Mouse (Mus musculus): ENCODE measurements around the gene Ptprt.

The Ptprt gene

DNA sequence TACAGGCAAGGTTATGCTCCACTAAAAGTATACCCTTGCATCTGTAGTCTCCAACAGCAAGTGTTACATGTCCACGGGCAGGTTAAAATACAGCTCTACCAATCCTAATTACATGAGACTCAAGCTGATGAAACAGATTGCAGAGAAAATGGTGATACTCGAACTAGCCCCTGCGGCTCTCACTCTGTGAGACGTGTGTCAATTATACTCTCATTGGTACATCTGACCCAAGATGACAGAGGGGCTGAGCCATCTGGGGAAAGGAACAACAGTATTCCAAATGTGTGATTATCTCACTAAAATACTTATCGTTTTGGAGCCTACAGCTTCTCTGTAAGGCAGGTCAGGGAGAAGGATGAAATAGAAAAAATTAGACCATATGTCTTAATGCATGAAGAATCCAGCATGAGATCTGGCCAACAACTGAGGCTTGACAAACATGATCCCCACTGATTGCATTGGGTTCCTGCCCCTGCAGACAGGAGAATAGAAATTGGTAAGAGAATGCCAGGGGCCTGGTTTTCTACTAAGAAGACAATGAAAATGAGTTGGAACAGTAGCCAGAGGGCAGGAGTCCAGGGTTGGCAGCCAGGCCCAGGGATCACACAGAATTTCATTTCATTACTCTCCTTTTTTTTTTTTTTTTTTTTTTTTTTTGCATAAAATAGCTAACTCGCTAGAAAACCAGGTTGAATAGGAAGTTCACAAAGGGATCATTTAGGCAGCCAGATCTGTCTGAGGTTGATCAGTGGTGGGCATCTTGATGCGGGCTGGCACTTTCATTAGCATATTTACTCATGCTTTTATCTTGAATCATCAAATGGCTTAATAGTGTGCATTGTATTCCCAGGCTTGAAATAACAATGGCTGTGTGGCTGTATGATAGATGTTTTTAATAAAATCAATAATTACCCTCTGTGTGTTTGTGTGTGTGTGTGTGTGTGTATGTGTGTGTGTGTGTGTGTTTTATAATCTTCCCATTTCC, 699.5 kb downstream of the Ptprt start:
- no peak for DNase-seq (ENCODE audit: low spot score in 2 of 2)

GRCm38 (mm10) chr2:161945424-161945823, 715.5 kb downstream of the Ptprt start:
- no peak for DNase-seq (ENCODE audit: low spot score in 2 of 2)

DNA sequence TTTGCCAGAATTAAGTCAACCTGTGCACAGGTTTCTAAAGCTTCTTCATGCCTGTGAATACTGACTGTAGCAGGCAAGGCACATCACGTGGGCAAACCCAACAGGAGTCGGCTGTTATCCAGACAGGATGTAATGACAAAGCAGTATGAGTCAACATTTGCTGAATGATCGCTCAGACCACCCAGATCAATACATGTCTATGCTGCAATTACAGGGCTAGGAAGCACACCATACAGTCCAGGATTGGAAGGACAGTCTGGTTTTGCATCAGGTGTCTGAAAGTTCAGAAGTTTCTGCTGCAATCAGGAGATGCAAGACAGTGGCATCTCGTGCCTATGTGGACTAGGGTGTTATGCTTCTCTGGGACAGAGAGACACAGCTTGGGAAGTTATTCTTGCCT, 716.3 kb downstream of the Ptprt start:
- DNase-seq (ENCODE audit: low spot score in 2 of 2): no peak

GRCm38 (mm10) chr2:161941991-161942390, 719.0 kb downstream of the Ptprt start:
- DNase-seq (ENCODE audit: low spot score in 2 of 2): no peak

DNA sequence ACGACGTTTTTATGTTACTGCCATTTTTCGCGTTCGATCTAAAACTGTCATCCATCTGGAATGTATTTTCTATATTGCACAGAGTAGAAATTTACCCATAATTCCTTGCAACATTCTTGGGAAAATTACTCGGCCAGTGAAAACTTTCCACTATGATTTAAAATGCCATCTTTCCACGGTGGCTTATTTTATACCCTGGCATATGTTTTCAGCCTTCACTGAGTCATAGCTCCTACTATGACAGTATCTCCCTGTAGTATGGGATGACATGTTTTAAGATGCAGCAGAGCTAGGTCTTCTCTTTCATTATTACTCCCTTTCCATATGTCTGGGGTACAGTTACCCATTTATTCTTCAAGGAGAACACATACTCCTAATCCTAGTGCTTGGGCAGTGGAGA, 753.7 kb downstream of the Ptprt start:
- DNase-seq (ENCODE audit: low spot score in 2 of 2): no peak

GRCm38 (mm10) chr2:161902196-161902595, 758.8 kb downstream of the Ptprt start:
- DNase-seq (ENCODE audit: low spot score in 2 of 2): no peak

GRCm38 (mm10) chr2:161884446-161884845, 776.5 kb downstream of the Ptprt start:
- DNase-seq (ENCODE audit: low spot score in 2 of 2): no peak

DNA sequence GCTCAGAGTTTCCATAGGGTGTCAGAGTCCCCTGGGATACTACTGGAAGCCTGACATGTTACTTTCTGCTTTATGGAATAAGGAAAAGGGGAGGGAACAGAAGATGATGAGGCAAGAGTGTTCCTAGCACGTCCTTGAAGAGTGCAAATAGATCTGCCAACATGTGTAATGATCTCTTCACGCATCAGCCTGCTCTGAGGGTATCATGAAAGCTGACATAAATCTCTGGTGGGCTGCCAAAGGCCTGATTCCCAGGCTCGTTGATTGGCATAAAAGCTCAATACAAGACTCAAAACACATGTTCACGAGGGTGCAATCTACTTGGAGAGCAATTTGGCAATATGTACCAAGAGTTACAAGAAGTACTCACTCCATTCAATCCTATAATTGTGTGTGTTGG, 778.4 kb downstream of the Ptprt start:
- no peak for DNase-seq (ENCODE audit: low spot score in 2 of 2)

DNA sequence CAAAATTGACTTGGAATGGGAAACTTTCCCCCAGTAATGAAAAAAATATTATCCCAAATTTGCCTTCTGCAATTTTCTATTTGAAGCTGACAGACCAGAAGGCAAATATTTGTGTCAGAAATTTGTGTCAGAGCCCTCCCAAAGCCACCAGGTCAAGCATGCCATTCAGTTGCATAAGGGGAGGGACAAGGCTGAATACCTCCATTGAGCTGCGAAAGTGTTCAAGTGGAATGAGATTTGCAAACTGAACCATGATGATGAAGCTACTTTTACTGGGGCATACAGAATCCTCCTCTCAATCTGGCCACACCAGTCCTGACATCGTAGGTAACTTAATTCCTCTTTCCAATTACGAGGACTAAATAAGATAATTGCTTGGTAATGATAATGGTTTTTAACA, 780.0 kb downstream of the Ptprt start:
- DNase-seq (ENCODE audit: low spot score in 2 of 2): no peak

GRCm38 (mm10) chr2:161865231-161865630, 795.7 kb downstream of the Ptprt start:
- no peak for DNase-seq (ENCODE audit: low spot score in 2 of 2)

- no peak for DNase-seq (ENCODE audit: low spot score in 2 of 2)
Measured at GRCm38 (mm10) chr2:161858813-161859212, 802.1 kb downstream of the Ptprt start.

GRCm38 (mm10) chr2:161858361-161858760, 802.6 kb downstream of the Ptprt start:
- no peak for DNase-seq (ENCODE audit: low spot score in 2 of 2)

- no peak for DNase-seq (ENCODE audit: low spot score in 2 of 2)
Measured at GRCm38 (mm10) chr2:161835001-161835400, 825.9 kb downstream of the Ptprt start.

DNA sequence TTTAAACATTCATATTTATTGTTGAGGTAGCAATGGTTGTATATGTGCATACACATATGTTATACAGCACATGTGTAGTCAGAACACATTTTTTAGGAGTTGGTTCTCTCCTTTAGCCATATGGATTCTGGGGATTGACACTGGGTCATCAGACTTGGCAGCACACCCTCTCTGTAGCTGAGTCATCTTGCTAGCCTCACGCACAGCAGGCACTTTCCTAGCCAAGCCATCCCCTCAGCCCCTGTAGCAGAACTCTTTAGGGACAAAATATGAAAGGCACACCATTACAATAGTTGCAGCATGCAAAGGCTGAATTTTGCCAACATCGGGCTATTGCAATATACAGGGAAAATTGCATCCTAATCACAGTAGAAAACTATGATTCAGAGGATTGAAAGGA, 827.1 kb downstream of the Ptprt start:
- no peak for DNase-seq (ENCODE audit: low spot score in 2 of 2)

- DNase-seq (ENCODE audit: low spot score in 2 of 2): no peak
Measured at GRCm38 (mm10) chr2:161813326-161813725, 847.6 kb downstream of the Ptprt start.

DNA sequence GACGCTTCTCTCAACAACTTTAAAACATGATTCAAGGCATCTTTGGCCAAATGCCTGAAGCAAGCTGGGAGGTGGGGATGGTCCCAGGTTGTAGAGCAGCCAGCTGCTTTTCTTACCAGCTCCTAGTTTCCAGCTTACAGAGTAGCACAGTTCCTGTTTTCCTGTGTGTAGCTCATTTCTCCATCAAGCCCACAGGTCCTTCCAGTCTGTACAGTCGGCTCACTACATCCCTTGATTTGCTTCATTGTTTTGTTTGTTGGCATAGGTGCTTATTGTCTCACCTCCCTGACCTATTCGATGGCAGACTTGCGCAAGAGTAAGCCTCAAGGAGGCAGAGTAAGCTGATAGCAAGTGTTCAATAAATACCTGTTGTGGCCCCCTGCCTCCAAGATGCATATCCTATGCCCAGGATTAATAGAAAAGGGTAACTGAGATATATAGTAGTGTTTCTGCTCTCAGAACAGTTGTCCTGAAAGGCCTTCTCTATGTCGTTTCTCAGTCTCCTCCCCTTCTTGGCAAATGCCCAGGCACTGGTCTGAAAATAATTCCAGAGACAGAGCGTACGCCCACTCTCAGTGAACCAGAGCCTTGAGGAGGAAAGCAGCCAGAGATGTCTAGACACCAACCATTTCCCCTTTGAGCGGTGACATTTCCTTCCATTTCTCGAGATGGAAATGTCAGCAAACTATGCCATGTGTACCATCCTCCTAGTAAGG, 852.7 kb downstream of the Ptprt start:
- no peak for DNase-seq (ENCODE audit: low spot score in 2 of 2)

GRCm38 (mm10) chr2:161806287-161807007, 854.5 kb downstream of the Ptprt start:
- DNase-seq (ENCODE audit: low spot score in 2 of 2): no peak

GRCm38 (mm10) chr2:161799946-161800345, 861.0 kb downstream of the Ptprt start:
- no peak for DNase-seq (ENCODE audit: low spot score in 2 of 2)

DNA sequence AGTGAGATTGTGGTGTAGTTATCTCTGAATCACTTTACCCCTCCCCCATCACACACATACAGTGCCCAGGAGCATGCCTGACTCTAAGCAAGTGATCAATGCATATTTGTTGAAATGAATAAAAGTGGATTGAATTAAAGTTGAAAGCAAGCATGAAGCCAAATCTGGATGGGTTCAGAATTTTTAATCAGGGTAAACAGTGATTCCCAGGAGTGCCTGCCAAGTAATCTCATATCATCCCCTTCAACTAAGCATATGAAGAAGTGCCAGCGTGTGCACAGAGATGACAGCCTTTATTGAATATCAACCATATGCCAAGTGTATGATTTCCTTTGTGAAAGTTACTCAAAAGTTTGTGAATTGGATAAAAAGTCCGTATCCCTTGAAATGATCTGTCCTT, 893.4 kb downstream of the Ptprt start:
- DNase-seq (ENCODE audit: low spot score in 2 of 2): no peak

DNA sequence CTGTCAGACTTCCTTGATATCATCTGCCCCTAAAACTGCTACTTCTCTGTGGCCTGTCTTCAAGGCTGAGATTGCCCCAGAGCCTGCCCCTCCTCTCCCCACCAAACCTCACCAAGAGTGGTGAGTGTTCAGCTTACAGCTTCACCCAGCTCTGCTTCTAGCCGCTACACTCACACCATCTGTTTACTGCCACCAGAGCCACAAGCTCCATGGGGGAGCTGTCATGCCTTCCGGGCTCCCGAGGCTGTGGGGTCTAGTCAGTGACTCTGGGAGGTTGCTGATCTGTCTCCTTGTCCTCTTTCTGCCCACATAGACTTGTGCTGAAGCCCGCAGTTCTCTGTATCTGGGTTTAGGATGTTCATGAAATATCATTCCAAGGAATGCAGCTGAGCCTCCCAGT, 947.9 kb downstream of the Ptprt start:
- DNase-seq (ENCODE audit: low spot score in 2 of 2): no peak

DNA sequence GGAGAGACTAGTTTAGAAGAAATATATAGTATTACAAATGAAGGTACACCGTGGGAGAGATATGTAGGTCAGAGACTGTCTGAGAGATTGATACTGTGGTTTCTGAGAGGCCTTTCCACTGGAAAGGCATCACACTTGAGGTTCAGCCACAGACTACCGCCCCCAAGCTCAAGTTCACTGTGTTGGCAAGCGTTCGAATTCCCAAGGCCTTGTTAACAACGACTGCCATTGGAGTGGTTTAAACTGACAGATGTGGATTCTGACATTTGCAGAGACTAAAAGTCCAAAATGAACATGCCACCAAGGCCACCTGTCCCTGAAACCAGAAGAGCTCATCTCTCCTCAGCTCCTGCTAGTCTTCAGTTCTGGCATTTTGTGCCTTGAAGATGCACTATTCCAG, 951.6 kb downstream of the Ptprt start:
- DNase-seq (ENCODE audit: low spot score in 2 of 2): no peak

GRCm38 (mm10) chr2:161706386-161706915, 954.5 kb downstream of the Ptprt start:
- DNase-seq (ENCODE audit: low spot score in 2 of 2): no peak
